Mouse (Mus musculus) lung, embryonic 16.5 days (tissue): ENCODE data around the gene Muc5ac. TPM values are rescaled to one million over a fixed set of nuclear protein-coding genes. Genes with fewer than 3 reads are reported as not detected.

Experiments used
- ATAC-seq: fragments of 200-750 bp; cut with Nextera tagmentation; 2 replicates; pipeline ENCODE4 v1.8.0; 2017; ENCODE audit warnings: low read depth, mild to moderate bottlenecking, moderate library complexity
- H3K27ac ChIP-seq: fragments of 300-500 bp; sonication (generic); 2 replicates; pipeline ENCODE4 v1.5.1; 2014; ENCODE audit warnings: mild to moderate bottlenecking, control low read depth, low read length
- H3K27me3 ChIP-seq: fragments of 300-500 bp; sonication (generic); 2 replicates; pipeline ENCODE4 v1.6.1; 2014; ENCODE audit warnings: low read depth, low read length, mixed read lengths; ENCODE audit not compliant: control insufficient read depth, insufficient read depth
- H3K36me3 ChIP-seq: fragments of 300-500 bp; sonication (generic); 2 replicates; pipeline ENCODE4 v1.6.1; 2014; ENCODE audit warnings: low read length; ENCODE audit not compliant: control insufficient read depth, insufficient read depth
- H3K4me1 ChIP-seq: fragments of 300-500 bp; sonication (generic); replicated peaks from 2 replicates; pipeline ENCODE4 v1.6.1; 2014; ENCODE audit warnings: low read length, mixed read lengths; ENCODE audit not compliant: control insufficient read depth, insufficient read depth
- H3K4me2 ChIP-seq: fragments of 300-500 bp; sonication (generic); 2 replicates; pipeline ENCODE4 v1.6.1; 2014; ENCODE audit warnings: low read depth, low read length, control low read depth
- H3K4me3 ChIP-seq: fragments of 300-500 bp; sonication (generic); 2 replicates; pipeline ENCODE4 v1.5.1; 2014; ENCODE audit warnings: mild to moderate bottlenecking, low read length, control low read depth
- H3K9ac ChIP-seq: fragments of 300-500 bp; sonication (generic); 2 replicates; pipeline ENCODE4 v1.6.1; 2014; ENCODE audit warnings: low read length, control low read depth
- H3K9me3 ChIP-seq: fragments of 300-500 bp; sonication (generic); 2 replicates; pipeline ENCODE4 v1.6.1; 2016; ENCODE audit warnings: low read length; ENCODE audit not compliant: control insufficient read depth
- WGBS: fragments of 180-500 bp; shearing (Covaris S2); extraction: QIAGEN DNeasy Blood & Tissue Kit; methylation state at CpG from one replicate; pipeline ENCODE4 v1.1.7; 2014; 5-methylcytosine and 5-hydroxymethylcytosine counted together
- polyA plus RNA-seq: library from polyadenylated mRNA; unstranded; fragments of >200 nt; fragmentation: Nextera tagmentation; extraction: Ambion mirVana; gene quantifications from 2 replicates; pipeline ENCODE4 v1.2.1, GENCODE M21; 2015

Muc5ac gene
- polyA plus RNA-seq, 1 experiment from 2014 or later: 0.35 TPM

DNA sequence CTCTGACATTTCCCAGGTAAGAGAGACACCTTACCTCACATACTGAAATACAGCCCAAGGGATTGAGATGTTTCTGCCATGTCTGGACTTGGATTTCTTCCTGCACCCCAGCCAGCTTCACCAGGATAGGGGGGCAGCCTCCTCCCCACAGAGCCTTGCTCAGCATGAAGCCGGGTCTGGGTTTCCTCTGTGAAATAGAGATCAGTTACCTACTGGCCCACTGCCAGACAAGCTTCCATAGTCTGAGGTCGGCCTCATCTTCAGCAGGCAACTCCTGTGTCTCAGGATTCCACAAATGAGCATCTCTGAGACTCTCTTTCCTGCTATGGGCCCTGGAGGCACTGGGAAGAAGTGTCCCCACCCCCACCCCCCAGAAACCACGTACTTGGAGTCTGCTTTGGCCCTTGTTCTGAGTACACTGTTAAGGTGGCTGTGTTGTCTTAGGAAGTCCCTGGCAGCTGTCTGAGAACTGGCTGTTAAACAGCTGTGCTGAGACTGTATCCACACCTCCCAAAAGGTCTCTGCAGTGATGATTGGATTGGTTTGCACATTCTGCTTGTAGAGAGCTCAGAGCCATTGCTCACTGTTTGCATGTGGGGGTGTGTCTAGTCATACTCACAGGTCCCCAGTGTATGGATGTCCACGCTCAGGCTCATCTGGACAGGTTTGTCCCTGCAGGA, 34.0 kb downstream of the Muc5ac start:
- no peak for ATAC-seq
- H3K4me1 ChIP-seq: no peaks in the 10 kb centered on the region
- H3K27me3 ChIP-seq: no peaks in the 10 kb centered on the region
- H3K9me3 ChIP-seq: no peaks in the 10 kb centered on the region
- no peak overlapping the region for H3K4me2 ChIP-seq
- no peaks in the 10 kb centered on the region for H3K36me3 ChIP-seq
- no peak overlapping the region for H3K9ac ChIP-seq
- no peak overlapping the region for H3K4me3 ChIP-seq
- no peak overlapping the region for H3K27ac ChIP-seq
- 35% methylated on average over 4 of the region's 4 CpGs for WGBS

DNA sequence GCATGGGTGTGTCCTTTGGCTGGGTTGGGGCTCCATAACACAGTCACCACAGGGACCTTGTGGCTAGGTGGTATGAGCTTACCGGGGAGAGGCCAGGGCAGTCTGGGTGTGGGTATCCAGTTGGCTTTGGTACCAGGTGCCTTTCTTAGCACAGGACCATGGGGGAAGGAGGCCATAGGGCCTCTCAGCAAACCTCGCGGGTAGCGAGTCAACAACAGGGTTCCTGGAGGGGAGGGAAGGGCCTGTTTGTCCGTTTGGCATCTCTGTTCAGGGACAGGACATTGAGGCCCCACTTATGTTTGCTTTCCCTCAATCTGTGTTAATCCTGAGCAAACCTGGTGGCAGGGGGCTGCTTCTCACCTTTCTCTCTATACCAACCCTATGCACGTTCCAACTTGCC, 34.9 kb downstream of the Muc5ac start:
- H3K4me3 ChIP-seq: no peak overlapping the region
- H3K27me3 ChIP-seq: no peaks in the 10 kb centered on the region
- H3K4me1 ChIP-seq: no peaks in the 10 kb centered on the region
- no peaks in the 10 kb centered on the region for H3K9me3 ChIP-seq
- H3K36me3 ChIP-seq: no peaks in the 10 kb centered on the region
- 64% methylated on average over 6 of the region's 6 CpGs for WGBS
- no peak overlapping the region for H3K9ac ChIP-seq
- H3K27ac ChIP-seq: no peak overlapping the region
- no peak for ATAC-seq
- H3K4me2 ChIP-seq: no peak overlapping the region

DNA sequence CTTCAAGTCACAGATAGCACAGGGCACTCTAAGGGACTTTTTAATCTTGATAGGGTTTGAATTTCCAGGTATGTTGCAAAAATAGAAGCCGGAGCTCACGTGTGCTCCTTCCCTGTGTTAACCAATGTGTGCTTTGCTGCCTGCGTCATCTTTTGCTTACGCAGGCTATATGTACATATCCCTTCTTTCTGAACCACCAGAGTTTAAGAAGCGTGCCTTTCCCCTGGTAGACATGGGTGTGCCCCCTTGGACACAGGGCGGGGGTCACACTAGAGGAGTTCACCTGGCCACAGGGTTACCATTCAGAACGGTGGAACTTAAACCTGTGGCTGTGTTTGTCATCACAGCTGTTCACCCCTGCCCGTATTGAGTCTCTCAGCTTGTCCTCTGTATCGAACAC, 35.6 kb downstream of the Muc5ac start:
- no peak for ATAC-seq
- Histone ChIP-seq H3K27me3 (no peaks in the 10 kb centered on the region), H3K9me3 (no peaks in the 10 kb centered on the region), H3K9ac (no peak overlapping the region), H3K4me2 (no peak overlapping the region), H3K4me3 (no peak overlapping the region), H3K36me3 (no peaks in the 10 kb centered on the region), H3K27ac (no peak overlapping the region), H3K4me1 (no peaks in the 10 kb centered on the region)
- WGBS: 73% methylated on average over 9 of the region's 9 CpGs

DNA sequence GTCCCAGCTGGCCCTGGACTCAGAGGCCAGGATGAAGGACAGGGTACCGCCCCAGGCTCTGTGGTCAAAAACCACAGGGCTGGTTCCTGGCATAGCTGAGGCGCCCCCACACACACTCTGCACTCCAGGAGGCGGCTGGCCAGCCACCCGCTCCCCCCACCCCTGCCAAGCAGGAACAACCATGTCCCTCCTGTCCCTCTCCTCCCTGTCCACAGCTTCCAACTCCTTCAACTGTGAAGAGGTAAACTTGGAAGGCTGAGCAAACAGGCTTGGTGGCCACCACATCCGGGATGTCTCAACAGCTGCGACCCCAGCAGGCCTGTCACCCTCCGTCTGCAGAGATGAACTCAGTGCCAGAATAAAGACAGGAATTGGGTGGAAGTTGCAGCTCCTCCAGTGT, 47.2 kb downstream of the Muc5ac start:
- no peak overlapping the region for H3K4me3 ChIP-seq
- WGBS: 47% methylated on average over 7 of the region's 7 CpGs
- no peak overlapping the region for H3K9ac ChIP-seq
- H3K4me2 ChIP-seq: no peak overlapping the region
- no peaks in the 10 kb centered on the region for H3K9me3 ChIP-seq
- no peaks in the 10 kb centered on the region for H3K27me3 ChIP-seq
- peaks cover 7% of the 10 kb centered on the region; the same call in 1 of the 2 replicates for H3K4me1 ChIP-seq
- no peak overlapping the region for H3K27ac ChIP-seq
- H3K36me3 ChIP-seq: no peaks in the 10 kb centered on the region
- ATAC-seq: peak; percentile 6; the same call in 1 of the 2 replicates

DNA sequence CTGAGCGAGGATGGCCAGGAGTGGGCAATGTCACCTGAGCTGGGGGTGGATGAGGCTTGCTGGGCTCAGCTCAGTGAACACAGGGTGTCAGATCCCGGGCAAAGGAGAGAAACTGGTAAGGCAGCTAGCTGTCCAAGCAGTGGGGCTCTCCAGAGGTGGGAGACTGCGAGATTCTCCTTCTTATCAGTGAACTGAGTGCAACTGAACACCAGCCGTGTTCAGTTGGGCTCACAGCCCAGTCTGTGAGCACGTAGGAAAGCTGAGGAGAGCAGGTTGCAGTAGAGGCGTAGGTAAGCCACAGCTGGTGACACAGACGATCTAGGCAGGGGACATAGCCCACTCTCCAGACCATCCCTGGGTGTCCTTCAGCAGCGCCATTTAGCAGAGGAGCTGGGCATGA, 47.7 kb downstream of the Muc5ac start:
- 43% methylated on average over 8 of the region's 8 CpGs for WGBS
- ATAC-seq: 0 out of 2 replicates have a peak, but pooled peaks have one; percentile 9
- H3K27ac ChIP-seq: no peak overlapping the region

DNA sequence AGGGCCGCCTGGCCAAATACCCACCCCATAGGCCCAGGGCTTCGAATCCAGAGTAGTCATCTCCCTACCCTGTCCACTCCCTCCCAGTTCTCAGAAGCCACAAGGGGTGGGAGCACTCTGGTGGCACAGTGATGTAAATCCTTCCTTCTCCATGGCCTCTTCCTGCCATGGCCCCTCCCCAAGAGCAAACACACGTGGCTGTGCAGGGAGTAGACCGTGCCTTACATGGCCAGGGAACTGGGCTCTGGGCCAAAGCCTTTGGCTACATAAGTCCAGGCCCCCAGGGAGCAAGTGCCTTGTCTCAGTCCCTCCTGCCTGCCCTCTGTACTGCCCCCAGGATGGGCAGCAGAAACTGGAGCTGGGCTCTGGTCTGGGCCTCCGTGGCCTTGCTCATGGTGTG, 50.0 kb downstream of the Muc5ac start, which contains the start of gene Muc5b:
TSS of gene Muc5b (plus strand) at position 292 of the 400 bp plus-strand sequence.
- H3K4me1 ChIP-seq: peaks cover 7% of the 10 kb centered on the region; the same call in 1 of the 2 replicates
- H3K9me3 ChIP-seq: no peaks in the 10 kb centered on the region
- no peak within 1 kb of the TSS for H3K9ac ChIP-seq
- WGBS: 41% methylated on average over 5 of the region's 5 CpGs
- ATAC-seq: peak; percentile 83
- H3K4me3 ChIP-seq: no peak within 1 kb of the TSS
- H3K27ac ChIP-seq: no peak within 1 kb of the TSS
- H3K36me3 ChIP-seq: no peaks in the 10 kb centered on the region
- no peak within 1 kb of the TSS for H3K4me2 ChIP-seq
- H3K27me3 ChIP-seq: no peaks in the 10 kb centered on the region

More for the DNA sequence above, 47.7 kb downstream of the Muc5ac start:
- no peak overlapping the region for H3K9ac ChIP-seq
- H3K4me2 ChIP-seq: no peak overlapping the region
- no peaks in the 10 kb centered on the region for H3K9me3 ChIP-seq
- H3K4me3 ChIP-seq: no peak overlapping the region
- no peaks in the 10 kb centered on the region for H3K27me3 ChIP-seq
- no peaks in the 10 kb centered on the region for H3K36me3 ChIP-seq
- peaks cover 7% of the 10 kb centered on the region; the same call in 1 of the 2 replicates for H3K4me1 ChIP-seq

DNA sequence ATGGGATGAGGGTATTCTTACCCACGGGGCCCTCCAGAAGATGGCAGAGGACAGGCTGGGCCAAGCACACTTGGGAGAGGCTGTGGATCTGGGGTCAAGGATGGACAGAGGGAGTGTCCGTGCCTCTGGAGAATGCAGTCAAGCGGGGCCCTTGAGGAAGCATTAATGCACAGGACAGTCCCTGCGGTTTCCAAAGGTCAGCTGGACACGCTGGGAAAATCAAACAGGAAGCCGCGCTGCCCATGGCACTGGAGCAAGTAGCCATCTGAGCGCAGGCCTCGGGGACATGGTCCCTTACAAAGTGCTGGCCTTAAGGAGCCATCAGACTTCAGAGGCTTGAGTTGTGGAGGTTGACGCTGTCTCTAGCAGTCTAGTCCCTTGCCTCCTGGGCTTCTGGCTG, 51.6 kb downstream of the Muc5ac start:
- WGBS: 86% methylated on average over 10 of the region's 10 CpGs
- H3K4me2 ChIP-seq: no peak overlapping the region
- H3K9me3 ChIP-seq: no peaks in the 10 kb centered on the region
- H3K27me3 ChIP-seq: no peaks in the 10 kb centered on the region
- no peaks in the 10 kb centered on the region for H3K36me3 ChIP-seq
- H3K4me3 ChIP-seq: no peak overlapping the region
- H3K27ac ChIP-seq: no peak overlapping the region
- H3K9ac ChIP-seq: no peak overlapping the region
- no peak for ATAC-seq
- peaks cover 7% of the 10 kb centered on the region; the same call in 1 of the 2 replicates for H3K4me1 ChIP-seq

DNA sequence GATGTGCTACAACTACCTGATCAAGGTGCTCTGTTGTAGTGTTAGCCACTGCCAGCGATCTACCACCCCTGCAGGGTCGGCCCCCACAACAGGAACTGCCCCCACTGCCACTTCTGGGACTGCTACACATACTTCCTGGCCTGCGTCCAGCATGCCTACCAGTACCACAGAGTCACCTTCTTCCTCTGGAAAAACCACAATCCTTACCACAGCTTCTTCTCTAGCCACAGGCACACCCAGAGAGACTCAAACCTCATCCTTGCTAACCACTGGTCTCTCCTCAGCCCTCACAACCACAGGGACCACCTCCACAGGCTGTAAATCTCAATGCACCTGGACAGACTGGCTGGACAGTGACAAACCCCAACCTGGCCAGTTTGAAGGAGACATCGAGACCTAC, 72.3 kb downstream of the Muc5ac start:
- no peak for ATAC-seq
- WGBS: 83% methylated on average over 4 of the region's 4 CpGs
- no peak overlapping the region for H3K27ac ChIP-seq
- no peak overlapping the region for H3K4me2 ChIP-seq
- no peaks in the 10 kb centered on the region for H3K9me3 ChIP-seq
- no peak overlapping the region for H3K9ac ChIP-seq
- H3K27me3 ChIP-seq: no peaks in the 10 kb centered on the region
- no peak overlapping the region for H3K4me3 ChIP-seq
- no peaks in the 10 kb centered on the region for H3K36me3 ChIP-seq
- no peaks in the 10 kb centered on the region for H3K4me1 ChIP-seq
